Mouse (Mus musculus) fibroblast of lung, adult 2 months (primary cell): ENCODE results near the gene Sema7a.

ENCODE experiments used
- DNase-seq: peaks from one replicate; pipeline ENCODE4 v3.0.0-alpha.2; 2011; ENCODE audit warnings: low read depth

Gene Sema7a

DNA sequence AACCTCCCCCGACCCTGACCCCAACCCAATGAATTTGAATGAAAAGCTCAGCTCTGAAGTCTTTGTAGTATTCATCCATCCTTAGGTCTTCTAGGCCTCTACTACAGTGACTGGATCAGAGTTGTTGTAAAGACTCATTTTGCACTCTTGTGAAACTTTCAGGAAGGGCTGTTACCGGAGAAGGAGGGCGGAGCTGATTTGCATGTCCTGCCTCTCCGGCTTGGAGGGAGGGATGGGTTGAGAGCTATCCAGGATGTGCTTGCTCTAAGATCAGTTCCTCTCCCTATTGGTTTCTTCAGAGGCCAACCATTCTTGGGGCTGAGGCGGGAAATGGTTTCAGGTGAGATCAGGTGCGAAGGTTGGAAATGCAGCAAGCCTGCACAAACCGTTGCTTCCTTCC lies 71.1 kb downstream of the Sema7a start:
- DNase-seq: no peak

DNA sequence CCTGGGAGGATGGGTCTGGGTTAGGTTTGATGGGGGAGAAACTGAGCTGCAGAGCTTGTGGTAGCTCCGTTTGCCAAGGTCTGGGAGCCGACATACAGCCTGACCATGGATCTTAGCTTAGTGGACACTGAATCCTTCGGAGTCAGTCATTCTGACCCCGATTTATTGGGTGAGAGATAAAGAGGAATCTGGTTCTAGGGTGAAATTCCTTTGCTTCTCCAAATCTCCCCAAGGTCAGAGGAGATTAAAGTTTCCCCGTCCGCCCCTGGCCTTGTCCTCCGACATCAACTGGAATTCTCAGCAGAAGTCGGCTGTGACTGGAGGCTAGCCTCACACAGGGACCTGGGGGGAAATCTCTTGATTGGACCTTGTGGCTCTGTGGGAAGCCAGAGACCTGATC lies 71.6 kb downstream of the Sema7a start:
- no peak for DNase-seq
